Mouse (Mus musculus) ES-E14 (cell line): ENCODE results near the gene Ttc9c.

Experiments
- HCFC1 ChIP-seq: IDR thresholded peaks from 2 replicates; pipeline ENCODE4 v1.6.1; 2012; ENCODE audit warnings: low read length, inconsistent platforms, borderline replicate concordance; ENCODE audit not compliant: insufficient read depth
- MAFK ChIP-seq: IDR thresholded peaks from 2 replicates; pipeline ENCODE4 v1.6.1; 2014; ENCODE audit warnings: mild to moderate bottlenecking, low read depth, low read length, inconsistent platforms; ENCODE audit not compliant: insufficient read depth
- ZC3H11A ChIP-seq: IDR thresholded peaks from 2 replicates; pipeline ENCODE4 v1.6.1; 2012; ENCODE audit warnings: low read depth, mild to moderate bottlenecking, inconsistent platforms, low read length, borderline replicate concordance
- ZNF384 ChIP-seq: IDR thresholded peaks from 2 replicates; pipeline ENCODE4 v1.6.1; 2012; ENCODE audit warnings: low read depth, low read length, inconsistent platforms

- TF ChIP-seq ZNF384 (no peak), ZC3H11A (no peak), MAFK (no peak), HCFC1 (no peak)
Observed at GRCm38 (mm10) chr19:8822696-8823095, 3.6 kb upstream of the Ttc9c start.
